Mouse (Mus musculus) c-Kit-positive CD71-positive TER-119-positive erythroid progenitor cells, embryonic 14.5 days (primary cell): ENCODE measurements around the gene E2f1.

Source experiments
- DNase-seq: peaks from one replicate; pipeline ENCODE4 v3.0.0-alpha.2; 2013; ENCODE audit warnings: low spot score

The E2f1 gene

GRCm38 (mm10) chr2:154569836-154570286 is at the start of gene E2f1:
Gene E2f1, minus strand, starts transcription at chr2:154569892.
- peak; percentile 95 for DNase-seq

GRCm38 (mm10) chr2:154617061-154617460 is 47.4 kb upstream of the E2f1 start:
- no peak for DNase-seq

- peak; percentile 74 for DNase-seq
These were observed 46.0 kb upstream of the E2f1 start for GRCm38 (mm10) chr2:154615674-154616073.

GRCm38 (mm10) chr2:154614841-154615576 is 45.3 kb upstream of the E2f1 start:
- DNase-seq = no peak

- DNase-seq = peak; percentile 75
These were observed 43.7 kb upstream of the E2f1 start, which contains the start of the genes Zfp341 and 4930519P11Rik for GRCm38 (mm10) chr2:154613118-154614115. Gene Zfp341, plus strand, starts transcription at chr2:154613297. Gene 4930519P11Rik, minus strand, starts transcription at chr2:154613437.

GRCm38 (mm10) chr2:154609050-154609767 is 39.5 kb upstream of the E2f1 start:
- DNase-seq = no peak

GRCm38 (mm10) chr2:154606965-154607364 is 37.3 kb upstream of the E2f1 start:
- no peak for DNase-seq

GRCm38 (mm10) chr2:154604156-154604555 is 34.5 kb upstream of the E2f1 start:
- DNase-seq = no peak

- DNase-seq = peak; percentile 98
These were observed 34.0 kb upstream of the E2f1 start, which contains the start of gene Pxmp4 for GRCm38 (mm10) chr2:154603638-154604153. Gene Pxmp4, minus strand, starts transcription at chr2:154603708.

- DNase-seq = no peak
These were observed 33.4 kb upstream of the E2f1 start for GRCm38 (mm10) chr2:154603007-154603637.

GRCm38 (mm10) chr2:154601324-154601723 is 31.6 kb upstream of the E2f1 start:
- no peak for DNase-seq

- no peak for DNase-seq
These were observed 30.9 kb upstream of the E2f1 start for GRCm38 (mm10) chr2:154600586-154600985.

- no peak for DNase-seq
These were observed 27.7 kb upstream of the E2f1 start for GRCm38 (mm10) chr2:154597399-154597798.

GRCm38 (mm10) chr2:154595775-154596174 is 26.1 kb upstream of the E2f1 start:
- DNase-seq = no peak

GRCm38 (mm10) chr2:154593025-154593424 is 23.3 kb upstream of the E2f1 start:
- no peak for DNase-seq

GRCm38 (mm10) chr2:154591239-154591638 is 21.5 kb upstream of the E2f1 start:
- DNase-seq = no peak

- no peak for DNase-seq
These were observed 19.4 kb upstream of the E2f1 start for GRCm38 (mm10) chr2:154589051-154589450.

GRCm38 (mm10) chr2:154586405-154586804 is 16.7 kb upstream of the E2f1 start:
- DNase-seq = peak; percentile 64

GRCm38 (mm10) chr2:154584931-154585601 is 15.4 kb upstream of the E2f1 start:
- DNase-seq = no peak
